Mouse (Mus musculus) lung, adult 2 months (tissue): ENCODE measurements around the gene Cacna1e.

Experiments used
- CTCF ChIP-seq: fragments of 200-500 bp; IDR thresholded peaks from 2 replicates; pipeline ENCODE4 v1.5.1; 2011; ENCODE audit warnings: mild to moderate bottlenecking, low read length, control low read depth; ENCODE audit not compliant: insufficient read depth
- POLR2A ChIP-seq: fragments of 200-500 bp; IDR thresholded peaks from 2 replicates; pipeline ENCODE4 v1.6.1; 2011; ENCODE audit warnings: low read depth, mild to moderate bottlenecking, control low read depth, low read length, borderline replicate concordance; ENCODE audit errors: extremely low read depth

GRCm38 (mm10) chr1:154787418-154787817 lies 96.9 kb downstream of the Cacna1e start:
- no peak for TF ChIP-seq CTCF
- TF ChIP-seq POLR2A = no peak
